Mouse (Mus musculus) megakaryocyte progenitor cell, adult 5-6 weeks (primary cell): ENCODE data around the gene Naxe. TPM values are rescaled to one million over a fixed set of nuclear protein-coding genes. Genes with fewer than 3 reads are reported as not detected.

Source experiments
- ATAC-seq: replicated peaks from 2 replicates; pipeline ENCODE4 v1.8.0; 2016; ENCODE audit warnings: mild to moderate bottlenecking, moderate TSS enrichment, inconsistent platforms; ENCODE audit not compliant: poor library complexity
- total RNA-seq, 2 experiments: library from RNA; stranded (forward) in 1 of 2; stranded (reverse) in 1 of 2; fragments of 157-497, 149-512 nt in 1 of 2; fragments of 200-1000 nt in 1 of 2; gene quantifications; 2 replicates each; pipeline versions ENCODE4 v1.2.3 to v1.2.4; 2015 to 2017

Gene Naxe
- total RNA-seq, 2 experiments from 2014 or later, result 39.6 to 67.8 TPM

- no peak for ATAC-seq
Observed at GRCm38 (mm10) chr3:88068386-88068785, 10.1 kb upstream of the Naxe start.

- no peak for ATAC-seq
Observed at GRCm38 (mm10) chr3:88057030-88057429, 1.3 kb downstream of the Naxe start.

- no peak for ATAC-seq
Observed at GRCm38 (mm10) chr3:88049532-88049931, 8.8 kb downstream of the Naxe start.

- ATAC-seq, result peak; percentile 100
Observed at GRCm38 (mm10) chr3:88042661-88043421, 15.5 kb downstream of the Naxe start, which contains the start of gene Gpatch4. Gpatch4 (plus strand) TSS chr3:88043108.

GRCm38 (mm10) chr3:88035561-88036293, 22.6 kb downstream of the Naxe start:
- no peak for ATAC-seq

GRCm38 (mm10) chr3:88033506-88033905, 24.8 kb downstream of the Naxe start:
- ATAC-seq, result no peak

- no peak for ATAC-seq
Observed at GRCm38 (mm10) chr3:88030608-88031395, 27.5 kb downstream of the Naxe start.

GRCm38 (mm10) chr3:88027434-88028186, 30.7 kb downstream of the Naxe start, which contains the start of gene Hapln2:
Hapln2 (minus strand) TSS chr3:88027583.
- ATAC-seq, result peak; percentile 48; the same call in 1 of the 2 replicates

- no peak for ATAC-seq
Observed at GRCm38 (mm10) chr3:88026823-88027222, 31.5 kb downstream of the Naxe start.

- ATAC-seq, result peak; percentile 42; the same call in 1 of the 2 replicates
Observed at GRCm38 (mm10) chr3:88023192-88024074, 34.9 kb downstream of the Naxe start.

GRCm38 (mm10) chr3:88022322-88023191, 35.7 kb downstream of the Naxe start:
- peak; percentile 94 for ATAC-seq

GRCm38 (mm10) chr3:88010634-88011265, 47.5 kb downstream of the Naxe start:
- peak; percentile 85 for ATAC-seq

Other genes with a start within 250 kb of the Naxe start
- 3.4 and 4.3 TPM in 2 replicates for gene Pear1, start 234.2 kb downstream of the Naxe start, total RNA-seq (2015)
- 0.46 and 3.4 TPM in 2 replicates for gene Pear1, start 234.2 kb downstream of the Naxe start, total RNA-seq (2017)
- gene Sh2d2a, start 211.7 kb downstream of the Naxe start, total RNA-seq (2015), result 0.12 TPM in 1 of 2 replicates, not detected in the other
- not detected in 2 replicates for gene Sh2d2a, start 211.7 kb downstream of the Naxe start, total RNA-seq (2017)
- 24.5 and 25.6 TPM in 2 replicates for gene Prcc, start 172.9 kb downstream of the Naxe start, total RNA-seq (2015)
- gene Prcc, start 172.9 kb downstream of the Naxe start, total RNA-seq (2017), result 28.9 and 31.3 TPM in 2 replicates
- 281 and 308 TPM in 2 replicates for gene Hdgf, start 152.2 kb downstream of the Naxe start, total RNA-seq (2015)
- gene Hdgf, start 152.2 kb downstream of the Naxe start, total RNA-seq (2017), result 348 and 456 TPM in 2 replicates
- gene Mrpl24, start 139.0 kb downstream of the Naxe start, total RNA-seq (2015), result 157 and 195 TPM in 2 replicates
- 119 and 137 TPM in 2 replicates for gene Mrpl24, start 139.0 kb downstream of the Naxe start, total RNA-seq (2017)
- 45.2 and 51.0 TPM in 2 replicates for gene Isg20l2, start 128.2 kb downstream of the Naxe start, total RNA-seq (2015)
- gene Isg20l2, start 128.2 kb downstream of the Naxe start, total RNA-seq (2017), result 41.1 and 51.0 TPM in 2 replicates
- 10.3 and 11.1 TPM in 2 replicates for gene Rrnad1, start 127.8 kb downstream of the Naxe start, total RNA-seq (2015)
- 13.2 and 16.2 TPM in 2 replicates for gene Rrnad1, start 127.8 kb downstream of the Naxe start, total RNA-seq (2017)
- gene Crabp2, start 109.8 kb downstream of the Naxe start, total RNA-seq (2015), result not detected in 2 replicates
- not detected in 2 replicates for gene Crabp2, start 109.8 kb downstream of the Naxe start, total RNA-seq (2017)
- gene Nes, start 87.4 kb downstream of the Naxe start, total RNA-seq (2015), result 0.02 TPM in 1 of 2 replicates, not detected in the other
- 0.20 TPM in 1 of 2 replicates, not detected in the other for gene Nes, start 87.4 kb downstream of the Naxe start, total RNA-seq (2017)
- not detected in 2 replicates for gene Bcan, start 58.3 kb downstream of the Naxe start, total RNA-seq (2015)
- gene Bcan, start 58.3 kb downstream of the Naxe start, total RNA-seq (2017), result not detected in 2 replicates
- gene Hapln2, start 30.9 kb downstream of the Naxe start, total RNA-seq (2015), result not detected in 2 replicates
- gene Hapln2, start 30.9 kb downstream of the Naxe start, total RNA-seq (2017), result not detected in 2 replicates
- 34.2 and 38.7 TPM in 2 replicates for gene Gpatch4, start 15.4 kb downstream of the Naxe start, total RNA-seq (2015)
- gene Gpatch4, start 15.4 kb downstream of the Naxe start, total RNA-seq (2017), result 49.2 and 51.8 TPM in 2 replicates
- not detected in 2 replicates for gene Ttc24, start 19.8 kb upstream of the Naxe start, total RNA-seq (2015)
- not detected in 2 replicates for gene Ttc24, start 19.8 kb upstream of the Naxe start, total RNA-seq (2017)
- 14.1 and 14.2 TPM in 2 replicates for gene Iqgap3, start 23.5 kb upstream of the Naxe start, total RNA-seq (2015)
- gene Iqgap3, start 23.5 kb upstream of the Naxe start, total RNA-seq (2017), result 21.4 and 22.0 TPM in 2 replicates
- gene Mef2d, start 83.9 kb upstream of the Naxe start, total RNA-seq (2015), result 82.5 and 95.7 TPM in 2 replicates
- 49.6 and 52.8 TPM in 2 replicates for gene Mef2d, start 83.9 kb upstream of the Naxe start, total RNA-seq (2017)
- gene Rhbg, start 196.2 kb upstream of the Naxe start, total RNA-seq (2015), result not detected in 2 replicates
- 0.14 TPM in 1 of 2 replicates, not detected in the other for gene Rhbg, start 196.2 kb upstream of the Naxe start, total RNA-seq (2017)
- gene Gm38392, start 228.7 kb upstream of the Naxe start, total RNA-seq (2015), result 0.10 TPM in 1 of 2 replicates, not detected in the other
- not detected in 2 replicates for gene Gm38392, start 228.7 kb upstream of the Naxe start, total RNA-seq (2017)
- 10.3 and 12.2 TPM in 2 replicates for gene Tsacc, start 238.5 kb upstream of the Naxe start, total RNA-seq (2015)
- gene Tsacc, start 238.5 kb upstream of the Naxe start, total RNA-seq (2017), result 4.1 and 5.3 TPM in 2 replicates
- 620 and 719 TPM in 2 replicates for gene Cct3, start 238.6 kb upstream of the Naxe start, total RNA-seq (2015)
- 355 and 383 TPM in 2 replicates for gene Cct3, start 238.6 kb upstream of the Naxe start, total RNA-seq (2017)